Mouse (Mus musculus) heart, embryonic 15.5 days (tissue): ENCODE data around the gene Stk39. TPM values are rescaled to one million over a fixed set of nuclear protein-coding genes. Genes with fewer than 3 reads are reported as not detected.

Source experiments
- ATAC-seq: fragments of 200-750 bp; cut with Nextera tagmentation; replicated peaks from 2 replicates; pipeline ENCODE4 v1.8.0; 2017; ENCODE audit warnings: low read depth, moderate TSS enrichment; ENCODE audit not compliant: insufficient number of reproducible peaks, insufficient read depth, low FRiP score
- H3K27ac ChIP-seq: fragments of 300-500 bp; sonication (generic); 2 replicates; pipeline ENCODE4 v1.5.1; 2015; ENCODE audit warnings: mild to moderate bottlenecking, inconsistent platforms
- H3K27me3 ChIP-seq: fragments of 300-500 bp; sonication (generic); 2 replicates; pipeline ENCODE4 v1.6.1; 2015; ENCODE audit warnings: inconsistent platforms
- H3K36me3 ChIP-seq: fragments of 300-500 bp; sonication (generic); 2 replicates; pipeline ENCODE4 v1.6.1; 2015; ENCODE audit warnings: mild to moderate bottlenecking, inconsistent platforms
- H3K4me1 ChIP-seq: fragments of 300-500 bp; sonication (generic); replicated peaks from 2 replicates; pipeline ENCODE4 v1.6.1; 2015; ENCODE audit warnings: inconsistent platforms
- H3K4me2 ChIP-seq: fragments of 300-500 bp; sonication (generic); 2 replicates; pipeline ENCODE4 v1.6.1; 2015; ENCODE audit warnings: inconsistent platforms, mild to moderate bottlenecking, moderate library complexity
- H3K4me3 ChIP-seq: fragments of 300-500 bp; sonication (generic); 2 replicates; pipeline ENCODE4 v1.5.1; 2015; ENCODE audit warnings: mild to moderate bottlenecking, inconsistent platforms
- H3K9ac ChIP-seq: fragments of 300-500 bp; sonication (generic); 2 replicates; pipeline ENCODE4 v1.6.1; 2015; ENCODE audit warnings: mild to moderate bottlenecking, inconsistent platforms
- H3K9me3 ChIP-seq: fragments of 300-500 bp; sonication (generic); replicated peaks from 2 replicates; pipeline ENCODE4 v1.6.1; 2016; ENCODE audit warnings: inconsistent platforms
- WGBS: fragments of 180-500 bp; shearing (Covaris S2); methylation state at CpG from one replicate; pipeline ENCODE4 v1.1.7; 2015; ENCODE audit warnings: mixed read lengths; 5-methylcytosine and 5-hydroxymethylcytosine counted together
- polyA plus RNA-seq: library from polyadenylated mRNA; unstranded; fragments of >200 nt; fragmentation: Nextera tagmentation; extraction: Ambion mirVana; gene quantifications from 2 replicates; pipeline ENCODE4 v1.2.1, GENCODE M21; 2015

Stk39 gene
- polyA plus RNA-seq, 1 experiment from 2014 or later = 66.2 TPM

GRCm38 (mm10) chr2:68381881-68382280 lies 90.2 kb downstream of the Stk39 start:
- H3K36me3 ChIP-seq = 0 out of 2 replicates have a peak, but pooled peaks cover 4% of the 10 kb centered on the region
- no peak for ATAC-seq
- no peak overlapping the region for H3K9ac ChIP-seq
- no peak overlapping the region for H3K4me3 ChIP-seq
- WGBS = 79% methylated on average over 4 of the region's 4 CpGs
- H3K9me3 ChIP-seq = no peaks in the 10 kb centered on the region
- no peak overlapping the region for H3K4me2 ChIP-seq
- peaks cover 75% of the 10 kb centered on the region for H3K4me1 ChIP-seq
- H3K27ac ChIP-seq = peak overlapping the region; percentile 55; the same call in 1 of the 2 replicates
- H3K27me3 ChIP-seq = no peaks in the 10 kb centered on the region

- Histone ChIP-seq H3K9me3 (no peaks in the 10 kb centered on the region), H3K36me3 (0 out of 2 replicates have a peak, but pooled peaks cover 4% of the 10 kb centered on the region), H3K4me2 (no peak overlapping the region), H3K9ac (no peak overlapping the region), H3K4me1 (peaks cover 75% of the 10 kb centered on the region), H3K4me3 (no peak overlapping the region), H3K27ac (0 out of 2 replicates have a peak overlapping the region, but pooled peaks have one; percentile 55), H3K27me3 (no peaks in the 10 kb centered on the region)
- 59% methylated on average over 6 of the region's 6 CpGs for WGBS
- no peak for ATAC-seq
These were observed 90.9 kb downstream of the Stk39 start for GRCm38 (mm10) chr2:68381205-68381604.

- Histone ChIP-seq H3K9ac (peak overlapping the region; percentile 35; the same call in 1 of the 2 replicates), H3K36me3 (no peaks in the 10 kb centered on the region), H3K4me3 (no peak overlapping the region), H3K27me3 (no peaks in the 10 kb centered on the region), H3K4me2 (no peak overlapping the region), H3K9me3 (no peaks in the 10 kb centered on the region), H3K27ac (peak overlapping the region; percentile 89), H3K4me1 (peaks cover 73% of the 10 kb centered on the region)
- ATAC-seq = no peak
- WGBS = 27% methylated on average over 11 of the region's 11 CpGs
These were observed 92.4 kb downstream of the Stk39 start for GRCm38 (mm10) chr2:68379631-68380030.

- peak overlapping the region; percentile 89 for H3K27ac ChIP-seq
- WGBS = 43% methylated on average over 8 of the region's 8 CpGs
- H3K27me3 ChIP-seq = no peaks in the 10 kb centered on the region
- peak overlapping the region; percentile 44 for H3K4me2 ChIP-seq
- no peak overlapping the region for H3K9ac ChIP-seq
- H3K4me3 ChIP-seq = no peak overlapping the region
- ATAC-seq = peak; percentile 83
- H3K4me1 ChIP-seq = peaks cover 83% of the 10 kb centered on the region
- H3K9me3 ChIP-seq = no peaks in the 10 kb centered on the region
- H3K36me3 ChIP-seq = no peaks in the 10 kb centered on the region
These were observed 93.7 kb downstream of the Stk39 start for GRCm38 (mm10) chr2:68378319-68378718.

- no peak for ATAC-seq
- peaks cover 80% of the 10 kb centered on the region for H3K4me1 ChIP-seq
- no peaks in the 10 kb centered on the region for H3K9me3 ChIP-seq
- H3K9ac ChIP-seq = peak overlapping the region; percentile 28; the same call in 1 of the 2 replicates
- peak overlapping the region; percentile 33 for H3K4me2 ChIP-seq
- no peaks in the 10 kb centered on the region for H3K27me3 ChIP-seq
- H3K27ac ChIP-seq = peak overlapping the region; percentile 89
- 50% methylated on average over 6 of the region's 6 CpGs for WGBS
- H3K4me3 ChIP-seq = no peak overlapping the region; the same call in 1 of the 2 replicates
- no peaks in the 10 kb centered on the region for H3K36me3 ChIP-seq
These were observed 94.8 kb downstream of the Stk39 start for GRCm38 (mm10) chr2:68377251-68377681.

- no peaks in the 10 kb centered on the region for H3K36me3 ChIP-seq
- no peaks in the 10 kb centered on the region for H3K9me3 ChIP-seq
- H3K9ac ChIP-seq = peak overlapping the region; percentile 28; the same call in 1 of the 2 replicates
- H3K4me3 ChIP-seq = no peak overlapping the region
- peak overlapping the region; percentile 33 for H3K4me2 ChIP-seq
- H3K27ac ChIP-seq = peak overlapping the region; percentile 89
- ATAC-seq = no peak
- 39% methylated on average over 12 of the region's 12 CpGs for WGBS
- H3K4me1 ChIP-seq = peaks cover 79% of the 10 kb centered on the region
- H3K27me3 ChIP-seq = no peaks in the 10 kb centered on the region
These were observed 95.4 kb downstream of the Stk39 start for GRCm38 (mm10) chr2:68376660-68377059.

- H3K36me3 ChIP-seq = no peaks in the 10 kb centered on the region
- H3K27ac ChIP-seq = peak overlapping the region; percentile 27
- H3K27me3 ChIP-seq = no peaks in the 10 kb centered on the region
- H3K9ac ChIP-seq = no peak overlapping the region
- ATAC-seq = no peak
- H3K9me3 ChIP-seq = no peaks in the 10 kb centered on the region
- no peak overlapping the region for H3K4me2 ChIP-seq
- WGBS = 52% methylated on average over 7 of the region's 7 CpGs
- H3K4me1 ChIP-seq = peaks cover 61% of the 10 kb centered on the region
- no peak overlapping the region for H3K4me3 ChIP-seq
These were observed 97.9 kb downstream of the Stk39 start for GRCm38 (mm10) chr2:68374202-68374601.

GRCm38 (mm10) chr2:68371912-68372311 lies 100.2 kb downstream of the Stk39 start:
- ATAC-seq = 0 out of 2 replicates have a peak, but pooled peaks have one; percentile 28
- no peaks in the 10 kb centered on the region for H3K9me3 ChIP-seq
- no peaks in the 10 kb centered on the region for H3K36me3 ChIP-seq
- H3K27ac ChIP-seq = peak overlapping the region; percentile 41
- no peak overlapping the region for H3K4me3 ChIP-seq
- WGBS = 41% methylated on average over 6 of the region's 6 CpGs
- no peak overlapping the region for H3K9ac ChIP-seq
- H3K4me2 ChIP-seq = no peak overlapping the region
- H3K4me1 ChIP-seq = peaks cover 49% of the 10 kb centered on the region
- H3K27me3 ChIP-seq = no peaks in the 10 kb centered on the region

- Histone ChIP-seq H3K4me2 (no peak overlapping the region), H3K9me3 (no peaks in the 10 kb centered on the region), H3K36me3 (no peaks in the 10 kb centered on the region), H3K4me3 (no peak overlapping the region), H3K4me1 (peaks cover 51% of the 10 kb centered on the region), H3K27ac (no peak overlapping the region), H3K27me3 (no peaks in the 10 kb centered on the region), H3K9ac (no peak overlapping the region)
- ATAC-seq = no peak
- WGBS = 75% methylated on average over 5 of the region's 5 CpGs
These were observed 101.7 kb downstream of the Stk39 start for GRCm38 (mm10) chr2:68370326-68370725.

- no peak overlapping the region for H3K27ac ChIP-seq
- H3K9me3 ChIP-seq = no peaks in the 10 kb centered on the region
- no peak overlapping the region for H3K4me3 ChIP-seq
- H3K27me3 ChIP-seq = no peaks in the 10 kb centered on the region
- 85% methylated on average over 6 of the region's 6 CpGs for WGBS
- ATAC-seq = no peak
- peaks cover 53% of the 10 kb centered on the region for H3K4me1 ChIP-seq
- no peak overlapping the region for H3K9ac ChIP-seq
- H3K4me2 ChIP-seq = no peak overlapping the region
- H3K36me3 ChIP-seq = no peaks in the 10 kb centered on the region
These were observed 103.0 kb downstream of the Stk39 start for GRCm38 (mm10) chr2:68369080-68369479.

GRCm38 (mm10) chr2:68367944-68368343 lies 104.1 kb downstream of the Stk39 start:
- H3K27ac ChIP-seq = 0 out of 2 replicates have a peak overlapping the region, but pooled peaks have one; percentile 25
- no peaks in the 10 kb centered on the region for H3K9me3 ChIP-seq
- no peak for ATAC-seq
- no peak overlapping the region for H3K9ac ChIP-seq
- H3K4me2 ChIP-seq = no peak overlapping the region
- H3K36me3 ChIP-seq = peaks cover 5% of the 10 kb centered on the region; the same call in 1 of the 2 replicates
- H3K4me3 ChIP-seq = no peak overlapping the region
- peaks cover 50% of the 10 kb centered on the region for H3K4me1 ChIP-seq
- H3K27me3 ChIP-seq = no peaks in the 10 kb centered on the region
- whole genome bisulfite sequencing = 50% methylated on average over 13 of the region's 13 CpGs

GRCm38 (mm10) chr2:68366897-68367193 lies 105.2 kb downstream of the Stk39 start:
- 34% methylated on average over 5 of the region's 5 CpGs for WGBS
- H3K36me3 ChIP-seq = peaks cover 5% of the 10 kb centered on the region; the same call in 1 of the 2 replicates
- H3K4me2 ChIP-seq = no peak overlapping the region
- no peaks in the 10 kb centered on the region for H3K9me3 ChIP-seq
- peaks cover 48% of the 10 kb centered on the region for H3K4me1 ChIP-seq
- ATAC-seq = no peak
- H3K27me3 ChIP-seq = no peaks in the 10 kb centered on the region
- H3K9ac ChIP-seq = no peak overlapping the region
- no peak overlapping the region for H3K4me3 ChIP-seq
- H3K27ac ChIP-seq = peak overlapping the region; percentile 47
